Mouse (Mus musculus) erythroblast, embryonic 14.5 days (primary cell): ENCODE data around the gene Astn2.

Experiments used
- GATA1 ChIP-seq: IDR thresholded peaks from 2 replicates; pipeline ENCODE4 v1.6.1; 2012; ENCODE audit warnings: low read length, inconsistent platforms, mixed read lengths
- TAL1 ChIP-seq: IDR thresholded peaks from 3 replicates; pipeline ENCODE4 v1.6.1; 2012; ENCODE audit warnings: low read length, inconsistent platforms, mixed read lengths

DNA sequence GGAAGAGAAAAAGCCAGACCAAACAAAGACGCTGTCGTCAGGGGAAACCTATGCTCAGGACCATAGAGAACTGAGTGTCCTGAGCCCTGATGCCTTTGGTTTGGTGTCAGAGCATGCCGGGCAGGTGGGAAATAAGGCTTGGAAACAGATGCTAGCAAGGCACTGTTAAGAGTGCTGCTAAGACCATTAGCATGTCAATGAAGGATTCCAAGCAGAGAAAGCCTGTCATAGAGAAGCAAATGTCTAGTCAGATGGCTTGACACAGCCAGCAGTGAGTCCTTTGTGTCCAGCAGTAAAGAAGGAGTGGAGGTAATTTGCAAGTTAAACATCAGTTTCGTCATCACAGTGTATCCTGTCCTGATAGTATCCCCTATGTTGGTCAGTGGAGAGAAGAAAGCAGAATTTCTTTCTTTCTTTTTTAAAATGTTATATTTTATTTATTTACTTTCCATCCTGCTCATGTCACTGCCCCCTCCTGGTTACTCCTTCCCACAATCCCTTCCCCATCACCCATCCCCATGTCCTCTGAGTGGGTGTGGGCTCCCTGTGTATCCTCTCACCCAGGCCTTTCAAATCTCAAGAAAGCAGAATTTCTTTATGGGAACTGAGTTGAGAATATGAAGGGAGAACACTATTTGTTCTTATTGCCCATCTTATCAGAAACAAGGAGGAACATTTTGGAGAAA is 73.7 kb downstream of the Astn2 start:
- TF ChIP-seq TAL1, result no peak
- no peak for TF ChIP-seq GATA1
